Mouse (Mus musculus) lung, postnatal 0 days (tissue): ENCODE results near the gene Pafah2.

Experiments
- CTCF ChIP-seq: IDR thresholded peaks from 2 replicates; pipeline ENCODE4 v1.5.1; 2016; ENCODE audit warnings: antibody characterized with exemption, mild to moderate bottlenecking
- EP300 ChIP-seq: IDR thresholded peaks from 2 replicates; pipeline ENCODE4 v1.6.1; 2016; ENCODE audit warnings: antibody characterized with exemption, mild to moderate bottlenecking, control low read depth

- TF ChIP-seq CTCF = no peak
- no peak for TF ChIP-seq EP300
These were observed 72.6 kb downstream of the Pafah2 start for GRCm38 (mm10) chr4:134468578-134469266.
